Mouse (Mus musculus) embryonic fibroblast, embryonic 13.5 days (primary cell): Measurements from ENCODE around the gene Cebpa.

Source experiments
- CTCF ChIP-seq: IDR thresholded peaks from 2 replicates; pipeline ENCODE4 v1.5.1; 2011; ENCODE audit warnings: mild to moderate bottlenecking, control low read depth, low read length, moderate library complexity, borderline replicate concordance; ENCODE audit not compliant: insufficient read depth
- POLR2A ChIP-seq: IDR thresholded peaks from 2 replicates; pipeline ENCODE4 v1.6.1; 2011; ENCODE audit warnings: low read depth, mild to moderate bottlenecking, control low read depth, low read length, moderate library complexity

DNA sequence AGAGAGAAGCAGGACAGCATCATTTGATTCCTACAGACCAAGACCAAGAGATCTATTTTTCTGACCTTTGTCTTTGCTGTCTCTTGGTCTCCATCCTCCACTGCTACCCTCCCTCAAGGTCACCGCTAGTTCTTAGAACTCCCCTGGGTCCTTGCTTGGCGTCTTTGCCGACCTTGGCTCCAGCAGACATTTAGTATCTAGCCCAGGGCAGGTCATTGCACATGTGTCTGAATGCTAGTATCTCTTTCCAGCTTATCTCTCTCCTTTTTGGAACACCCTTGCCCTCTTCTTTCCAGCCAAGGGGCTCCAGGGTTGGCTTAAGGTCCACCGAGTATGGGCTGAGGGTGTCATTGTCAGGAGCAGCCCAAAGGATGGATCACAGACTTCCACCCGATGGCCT, 6.9 kb downstream of the Cebpa start:
- no peak for TF ChIP-seq CTCF
- TF ChIP-seq POLR2A = no peak
